Mouse (Mus musculus): ENCODE data around the gene A2ml1. TPM values are rescaled to one million over a fixed set of nuclear protein-coding genes. Genes with fewer than 3 reads are reported as not detected.

A2ml1 gene
- polyA plus RNA-seq, 1 experiment from 2014 or later: 0.47 TPM

GRCm38 (mm10) chr6:128549463-128550452, 31.6 kb downstream of the A2ml1 start:
- Histone ChIP-seq H3K4me2 (ENCODE audit: low read length) (no peak overlapping the region), H3K9ac (ENCODE audit: low read length) (no peak overlapping the region), H3K4me1 (ENCODE audit: control insufficient read depth in 2 of 2, insufficient read depth in 2 of 2, low read length in 2 of 2) (no peaks in the 10 kb centered on the region), H3K9me3 (ENCODE audit: control insufficient read depth, low read length) (no peaks in the 10 kb centered on the region), H3K27ac (replicated peaks in 1 of 2; ENCODE audit: control insufficient read depth in 1 of 2, insufficient read depth in 1 of 2, low read depth in 2 of 2, low read length in 2 of 2) (no peak overlapping the region), H3K36me3 (ENCODE audit: control insufficient read depth, insufficient read depth, low read length) (no peaks in the 10 kb centered on the region), H3K4me3 (ENCODE audit: control insufficient read depth in 1 of 2, insufficient read depth in 1 of 2, low read depth in 1 of 2, low read length in 2 of 2) (no peak overlapping the region), H3K27me3 (ENCODE audit: control insufficient read depth, insufficient read depth, low read length) (no peaks in the 10 kb centered on the region)
- ATAC-seq (ENCODE audit: insufficient number of reproducible peaks, insufficient read depth, low FRiP score, low read depth): no peak
- WGBS: 77% methylated on average over 15 of the region's 15 CpGs

GRCm38 (mm10) chr6:128548532-128548931, 32.9 kb downstream of the A2ml1 start:
- no peak overlapping the region for H3K9ac ChIP-seq (ENCODE audit: low read length)
- H3K9me3 ChIP-seq (ENCODE audit: control insufficient read depth, low read length): no peaks in the 10 kb centered on the region
- no peaks in the 10 kb centered on the region for H3K36me3 ChIP-seq (ENCODE audit: control insufficient read depth, insufficient read depth, low read length)
- H3K27ac ChIP-seq (replicated peaks in 1 of 2; ENCODE audit: control insufficient read depth in 1 of 2, insufficient read depth in 1 of 2, low read depth in 2 of 2, low read length in 2 of 2): no peak overlapping the region
- H3K4me1 ChIP-seq (ENCODE audit: control insufficient read depth in 2 of 2, insufficient read depth in 2 of 2, low read length in 2 of 2): no peaks in the 10 kb centered on the region
- no peak overlapping the region for H3K4me2 ChIP-seq (ENCODE audit: low read length)
- WGBS: 86% methylated on average over 10 of the region's 10 CpGs
- ATAC-seq (ENCODE audit: insufficient number of reproducible peaks, insufficient read depth, low FRiP score, low read depth): no peak
- H3K4me3 ChIP-seq (ENCODE audit: control insufficient read depth in 1 of 2, insufficient read depth in 1 of 2, low read depth in 1 of 2, low read length in 2 of 2): no peak overlapping the region
- H3K27me3 ChIP-seq (ENCODE audit: control insufficient read depth, insufficient read depth, low read length): no peaks in the 10 kb centered on the region

- H3K27ac ChIP-seq (replicated peaks in 1 of 2; ENCODE audit: control insufficient read depth in 1 of 2, insufficient read depth in 1 of 2, low read depth in 2 of 2, low read length in 2 of 2): no peak overlapping the region
- H3K9ac ChIP-seq (ENCODE audit: low read length): no peak overlapping the region
- H3K4me1 ChIP-seq (ENCODE audit: control insufficient read depth in 2 of 2, insufficient read depth in 2 of 2, low read length in 2 of 2): no peaks in the 10 kb centered on the region
- WGBS: 72% methylated on average over 4 of the region's 4 CpGs
- no peak overlapping the region for H3K4me2 ChIP-seq (ENCODE audit: low read length)
- H3K9me3 ChIP-seq (ENCODE audit: control insufficient read depth, low read length): no peaks in the 10 kb centered on the region
- H3K4me3 ChIP-seq (ENCODE audit: control insufficient read depth in 1 of 2, insufficient read depth in 1 of 2, low read depth in 1 of 2, low read length in 2 of 2): no peak overlapping the region
- ATAC-seq (ENCODE audit: insufficient number of reproducible peaks, insufficient read depth, low FRiP score, low read depth): no peak
- no peaks in the 10 kb centered on the region for H3K27me3 ChIP-seq (ENCODE audit: control insufficient read depth, insufficient read depth, low read length)
- no peaks in the 10 kb centered on the region for H3K36me3 ChIP-seq (ENCODE audit: control insufficient read depth, insufficient read depth, low read length)
Measured at GRCm38 (mm10) chr6:128545402-128545801, 36.0 kb downstream of the A2ml1 start.

GRCm38 (mm10) chr6:128543226-128543625, 38.2 kb downstream of the A2ml1 start:
- no peaks in the 10 kb centered on the region for H3K9me3 ChIP-seq (ENCODE audit: control insufficient read depth, low read length)
- H3K27ac ChIP-seq (replicated peaks in 1 of 2; ENCODE audit: control insufficient read depth in 1 of 2, insufficient read depth in 1 of 2, low read depth in 2 of 2, low read length in 2 of 2): no peak overlapping the region
- no peaks in the 10 kb centered on the region for H3K36me3 ChIP-seq (ENCODE audit: control insufficient read depth, insufficient read depth, low read length)
- no peak overlapping the region for H3K4me2 ChIP-seq (ENCODE audit: low read length)
- no peak for ATAC-seq (ENCODE audit: insufficient number of reproducible peaks, insufficient read depth, low FRiP score, low read depth)
- no peaks in the 10 kb centered on the region for H3K27me3 ChIP-seq (ENCODE audit: control insufficient read depth, insufficient read depth, low read length)
- 69% methylated on average over 13 of the region's 13 CpGs for WGBS
- no peak overlapping the region for H3K9ac ChIP-seq (ENCODE audit: low read length)
- H3K4me1 ChIP-seq (ENCODE audit: control insufficient read depth in 2 of 2, insufficient read depth in 2 of 2, low read length in 2 of 2): no peaks in the 10 kb centered on the region
- no peak overlapping the region for H3K4me3 ChIP-seq (ENCODE audit: control insufficient read depth in 1 of 2, insufficient read depth in 1 of 2, low read depth in 1 of 2, low read length in 2 of 2)

GRCm38 (mm10) chr6:128535250-128535649, 46.2 kb downstream of the A2ml1 start:
- Histone ChIP-seq H3K36me3 (ENCODE audit: control insufficient read depth, insufficient read depth, low read length) (no peaks in the 10 kb centered on the region), H3K4me1 (ENCODE audit: control insufficient read depth in 2 of 2, insufficient read depth in 2 of 2, low read length in 2 of 2) (no peaks in the 10 kb centered on the region), H3K4me2 (ENCODE audit: low read length) (no peak overlapping the region), H3K4me3 (ENCODE audit: control insufficient read depth in 1 of 2, insufficient read depth in 1 of 2, low read depth in 1 of 2, low read length in 2 of 2) (no peak overlapping the region), H3K9ac (ENCODE audit: low read length) (no peak overlapping the region), H3K27ac (replicated peaks in 1 of 2; ENCODE audit: control insufficient read depth in 1 of 2, insufficient read depth in 1 of 2, low read depth in 2 of 2, low read length in 2 of 2) (no peak overlapping the region), H3K27me3 (ENCODE audit: control insufficient read depth, insufficient read depth, low read length) (no peaks in the 10 kb centered on the region), H3K9me3 (ENCODE audit: control insufficient read depth, low read length) (no peaks in the 10 kb centered on the region)
- 93% methylated on average over 2 of the region's 2 CpGs for WGBS
- ATAC-seq (ENCODE audit: insufficient number of reproducible peaks, insufficient read depth, low FRiP score, low read depth): no peak

- H3K27ac ChIP-seq (replicated peaks in 1 of 2; ENCODE audit: control insufficient read depth in 1 of 2, insufficient read depth in 1 of 2, low read depth in 2 of 2, low read length in 2 of 2): no peak overlapping the region
- no peak overlapping the region for H3K4me2 ChIP-seq (ENCODE audit: low read length)
- no peaks in the 10 kb centered on the region for H3K27me3 ChIP-seq (ENCODE audit: control insufficient read depth, insufficient read depth, low read length)
- ATAC-seq (ENCODE audit: insufficient number of reproducible peaks, insufficient read depth, low FRiP score, low read depth): no peak
- H3K36me3 ChIP-seq (ENCODE audit: control insufficient read depth, insufficient read depth, low read length): no peaks in the 10 kb centered on the region
- no peak overlapping the region for H3K4me3 ChIP-seq (ENCODE audit: control insufficient read depth in 1 of 2, insufficient read depth in 1 of 2, low read depth in 1 of 2, low read length in 2 of 2)
- H3K9me3 ChIP-seq (ENCODE audit: control insufficient read depth, low read length): no peaks in the 10 kb centered on the region
- 86% methylated on average over 6 of the region's 6 CpGs for WGBS
- no peak overlapping the region for H3K9ac ChIP-seq (ENCODE audit: low read length)
- H3K4me1 ChIP-seq (ENCODE audit: control insufficient read depth in 2 of 2, insufficient read depth in 2 of 2, low read length in 2 of 2): peaks cover 3 to 4% of the 10 kb centered on the region in 2 experiments; a peak in 2 of 4 replicates
Measured at GRCm38 (mm10) chr6:128533296-128533695, 48.1 kb downstream of the A2ml1 start.

GRCm38 (mm10) chr6:128532701-128533100, 48.7 kb downstream of the A2ml1 start:
- Histone ChIP-seq H3K27me3 (ENCODE audit: control insufficient read depth, insufficient read depth, low read length) (no peaks in the 10 kb centered on the region), H3K27ac (replicated peaks in 1 of 2; ENCODE audit: control insufficient read depth in 1 of 2, insufficient read depth in 1 of 2, low read depth in 2 of 2, low read length in 2 of 2) (no peak overlapping the region), H3K4me1 (ENCODE audit: control insufficient read depth in 2 of 2, insufficient read depth in 2 of 2, low read length in 2 of 2) (peaks cover 6 to 7% of the 10 kb centered on the region in 2 experiments), H3K4me2 (ENCODE audit: low read length) (no peak overlapping the region), H3K4me3 (ENCODE audit: control insufficient read depth in 1 of 2, insufficient read depth in 1 of 2, low read depth in 1 of 2, low read length in 2 of 2) (no peak overlapping the region), H3K9ac (ENCODE audit: low read length) (no peak overlapping the region), H3K9me3 (ENCODE audit: control insufficient read depth, low read length) (no peaks in the 10 kb centered on the region), H3K36me3 (ENCODE audit: control insufficient read depth, insufficient read depth, low read length) (no peaks in the 10 kb centered on the region)
- 82% methylated on average over 9 of the region's 9 CpGs for WGBS
- no peak for ATAC-seq (ENCODE audit: insufficient number of reproducible peaks, insufficient read depth, low FRiP score, low read depth)
